Mouse (Mus musculus) forebrain, embryonic 14.5 days (tissue): ENCODE results near the gene Rora. TPM values are rescaled to one million over a fixed set of nuclear protein-coding genes. Genes with fewer than 3 reads are reported as not detected.
A peak's percentile ranks its signal among the peaks of the same experiment; 100 is the strongest.

Experiments
- ATAC-seq: fragments of 200-750 bp; cut with Nextera tagmentation; 2 replicates; pipeline ENCODE4 v1.8.0; 2017; ENCODE audit warnings: mild to moderate bottlenecking, moderate library complexity
- DNase-seq: peaks from one replicate; pipeline ENCODE4 v3.0.0-alpha.2; 2015; ENCODE audit warnings: low spot score
- H3K27ac ChIP-seq: fragments of 300-500 bp; sonication (generic); 2 replicates; pipeline ENCODE4 v1.5.1; 2014; ENCODE audit warnings: low read depth, mild to moderate bottlenecking, control low read depth, low read length, moderate library complexity
- H3K27me3 ChIP-seq: fragments of 300-500 bp; sonication (generic); replicated peaks from 2 replicates; pipeline ENCODE4 v1.6.1; 2014; ENCODE audit warnings: low read length, control low read depth, mixed read lengths; ENCODE audit not compliant: control insufficient read depth, insufficient read depth
- H3K36me3 ChIP-seq: fragments of 300-500 bp; sonication (generic); 2 replicates; pipeline ENCODE4 v1.6.1; 2014; ENCODE audit warnings: low read length, control low read depth; ENCODE audit not compliant: control insufficient read depth, insufficient read depth
- H3K4me1 ChIP-seq: fragments of 300-500 bp; sonication (generic); 2 replicates; pipeline ENCODE4 v1.6.1; 2014; ENCODE audit warnings: antibody characterized with exemption, low read length, control low read depth; ENCODE audit not compliant: control insufficient read depth, insufficient read depth
- H3K4me2 ChIP-seq: fragments of 300-500 bp; sonication (generic); 2 replicates; pipeline ENCODE4 v1.6.1; 2014; ENCODE audit warnings: mild to moderate bottlenecking, control low read depth, low read length
- H3K4me3 ChIP-seq: fragments of 300-500 bp; sonication (generic); 2 replicates; pipeline ENCODE4 v1.5.1; 2014; ENCODE audit warnings: low read depth, low read length, control low read depth
- H3K9ac ChIP-seq: fragments of 300-500 bp; sonication (generic); 2 replicates; pipeline ENCODE4 v1.6.1; 2014; ENCODE audit warnings: mild to moderate bottlenecking, low read length, control low read depth, moderate library complexity
- H3K9me3 ChIP-seq: fragments of 300-500 bp; sonication (generic); replicated peaks from 2 replicates; pipeline ENCODE4 v1.6.1; 2016; ENCODE audit warnings: low read length, control low read depth, mixed read lengths; ENCODE audit not compliant: control insufficient read depth
- WGBS: fragments of 180-500 bp; shearing (Covaris S2); extraction: QIAGEN DNeasy Blood & Tissue Kit; methylation state at CpG from one replicate; pipeline ENCODE4 v1.1.7; 2014; 5-methylcytosine and 5-hydroxymethylcytosine counted together
- polyA plus RNA-seq: library from polyadenylated mRNA; unstranded; fragments of >200 nt; fragmentation: Nextera tagmentation; extraction: Ambion mirVana; gene quantifications from 2 replicates; pipeline ENCODE4 v1.2.1, GENCODE M21; 2014

Gene Rora
- polyA plus RNA-seq, 1 experiment from 2014 or later, result 15.2 TPM

GRCm38 (mm10) chr9:69194638-69195605, 541.3 kb downstream of the Rora start:
- H3K9me3 ChIP-seq, result no peaks in the 10 kb centered on the region
- 88% methylated on average over 13 of the region's 13 CpGs for WGBS
- H3K27me3 ChIP-seq, result no peaks in the 10 kb centered on the region
- no peaks in the 10 kb centered on the region for H3K36me3 ChIP-seq
- H3K27ac ChIP-seq, result no peak overlapping the region
- peak; percentile 13 for DNase-seq
- ATAC-seq, result no peak
- H3K4me3 ChIP-seq, result no peak overlapping the region
- H3K9ac ChIP-seq, result no peak overlapping the region
- no peaks in the 10 kb centered on the region for H3K4me1 ChIP-seq
- H3K4me2 ChIP-seq, result no peak overlapping the region

GRCm38 (mm10) chr9:69213796-69214195, 560.2 kb downstream of the Rora start:
- no peaks in the 10 kb centered on the region for H3K9me3 ChIP-seq
- H3K27me3 ChIP-seq, result no peaks in the 10 kb centered on the region
- no peak overlapping the region for H3K9ac ChIP-seq
- H3K27ac ChIP-seq, result no peak overlapping the region
- 41% methylated on average over 5 of the region's 5 CpGs for WGBS
- H3K4me3 ChIP-seq, result no peak overlapping the region
- H3K4me2 ChIP-seq, result no peak overlapping the region
- no peak for ATAC-seq
- 0 out of 2 replicates have a peak, but pooled peaks cover 4% of the 10 kb centered on the region for H3K4me1 ChIP-seq
- DNase-seq, result peak; percentile 78
- no peaks in the 10 kb centered on the region for H3K36me3 ChIP-seq

DNA sequence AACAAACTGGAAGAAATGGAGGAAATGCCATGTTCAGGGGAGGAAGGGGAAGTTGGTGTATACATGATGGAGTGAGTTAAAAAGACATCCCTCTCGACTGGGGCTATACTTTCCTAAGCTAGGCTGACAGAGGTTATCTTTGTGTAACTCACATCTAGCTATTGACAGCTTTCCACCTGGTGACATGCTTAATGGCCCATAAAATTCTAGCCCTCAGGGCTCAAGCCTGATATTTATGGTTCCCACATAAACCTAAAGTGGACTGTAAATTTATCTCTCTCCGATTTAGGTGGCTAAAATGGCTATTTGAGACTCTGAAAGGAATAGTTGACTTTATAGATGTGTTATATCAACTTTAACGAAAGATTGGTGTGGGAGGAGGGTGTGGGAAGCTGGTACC, 571.3 kb downstream of the Rora start:
- Histone ChIP-seq H3K4me2 (no peak overlapping the region), H3K9me3 (no peaks in the 10 kb centered on the region), H3K27ac (no peak overlapping the region), H3K4me1 (no peaks in the 10 kb centered on the region), H3K4me3 (no peak overlapping the region), H3K27me3 (no peaks in the 10 kb centered on the region), H3K9ac (no peak overlapping the region), H3K36me3 (no peaks in the 10 kb centered on the region)
- ATAC-seq (no peak), DNase-seq (no peak)
- 76% methylated on average over 3 of the region's 3 CpGs for WGBS

DNA sequence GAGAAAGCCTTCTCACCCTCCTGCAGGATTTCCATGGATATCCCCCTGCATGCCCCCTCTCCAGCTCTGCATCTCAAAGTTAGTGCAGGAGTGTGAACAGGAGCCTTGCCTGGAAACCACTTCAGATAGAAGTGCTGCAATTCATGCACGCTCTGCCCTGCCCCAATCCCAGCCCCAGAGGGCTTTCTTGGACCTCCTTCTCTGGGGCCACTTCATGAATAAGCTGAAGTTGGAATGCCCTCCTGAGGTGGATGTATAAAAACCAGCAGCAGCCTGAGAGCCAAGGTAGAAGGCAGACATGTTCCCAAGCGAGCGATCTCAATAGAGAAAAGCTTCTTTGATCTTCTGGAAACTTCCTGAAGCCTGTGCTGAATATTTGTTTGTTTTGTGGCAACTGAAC, 572.8 kb downstream of the Rora start:
- H3K36me3 ChIP-seq, result no peaks in the 10 kb centered on the region
- DNase-seq, result no peak
- 34% methylated on average over 3 of the region's 3 CpGs for WGBS
- H3K27ac ChIP-seq, result no peak overlapping the region
- no peak overlapping the region for H3K4me3 ChIP-seq
- no peaks in the 10 kb centered on the region for H3K9me3 ChIP-seq
- H3K27me3 ChIP-seq, result no peaks in the 10 kb centered on the region
- ATAC-seq, result no peak
- H3K4me1 ChIP-seq, result no peaks in the 10 kb centered on the region
- H3K9ac ChIP-seq, result no peak overlapping the region
- no peak overlapping the region for H3K4me2 ChIP-seq

- no peaks in the 10 kb centered on the region for H3K4me1 ChIP-seq
- no peak overlapping the region for H3K4me2 ChIP-seq
- no peak overlapping the region for H3K4me3 ChIP-seq
- H3K9me3 ChIP-seq, result no peaks in the 10 kb centered on the region
- DNase-seq (no peak), ATAC-seq (no peak)
- no peak overlapping the region for H3K27ac ChIP-seq
- no peaks in the 10 kb centered on the region for H3K27me3 ChIP-seq
- 90% methylated on average over 6 of the region's 6 CpGs for WGBS
- no peak overlapping the region for H3K9ac ChIP-seq
- H3K36me3 ChIP-seq, result no peaks in the 10 kb centered on the region
Observed at GRCm38 (mm10) chr9:69227806-69228205, 574.2 kb downstream of the Rora start.

GRCm38 (mm10) chr9:69229935-69230334, 576.3 kb downstream of the Rora start:
- Histone ChIP-seq H3K9me3 (no peaks in the 10 kb centered on the region), H3K9ac (no peak overlapping the region), H3K36me3 (no peaks in the 10 kb centered on the region), H3K4me1 (peaks cover 7% of the 10 kb centered on the region; the same call in 1 of the 2 replicates), H3K27me3 (no peaks in the 10 kb centered on the region), H3K27ac (no peak overlapping the region), H3K4me3 (no peak overlapping the region), H3K4me2 (no peak overlapping the region)
- no peak for DNase-seq
- no peak for ATAC-seq
- WGBS, result 88% methylated on average over 7 of the region's 7 CpGs

DNA sequence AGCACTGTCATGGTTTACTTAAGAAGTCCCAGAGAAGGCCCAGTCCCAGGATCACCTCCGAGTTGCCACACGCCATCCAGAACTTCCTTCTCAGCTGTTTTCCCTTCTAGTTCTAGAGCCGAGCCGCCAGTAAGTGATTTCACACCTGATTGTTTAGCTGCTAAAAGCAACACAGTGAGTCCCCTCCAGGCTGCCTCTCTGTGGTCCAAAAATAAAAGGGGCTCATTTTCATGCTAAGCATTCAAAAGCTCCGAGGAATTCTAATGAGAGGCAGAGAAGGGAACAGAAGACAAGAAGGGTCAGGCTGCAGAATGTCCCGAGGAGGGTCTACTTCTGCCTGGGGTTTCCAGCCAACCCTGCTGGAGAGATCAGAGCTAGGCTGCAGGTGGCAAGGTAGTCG, 580.9 kb downstream of the Rora start:
- WGBS, result 1% methylated on average over 7 of the region's 7 CpGs
- peak; percentile 67 for DNase-seq
- H3K4me1 ChIP-seq, result peaks cover 7% of the 10 kb centered on the region; the same call in 1 of the 2 replicates

DNA sequence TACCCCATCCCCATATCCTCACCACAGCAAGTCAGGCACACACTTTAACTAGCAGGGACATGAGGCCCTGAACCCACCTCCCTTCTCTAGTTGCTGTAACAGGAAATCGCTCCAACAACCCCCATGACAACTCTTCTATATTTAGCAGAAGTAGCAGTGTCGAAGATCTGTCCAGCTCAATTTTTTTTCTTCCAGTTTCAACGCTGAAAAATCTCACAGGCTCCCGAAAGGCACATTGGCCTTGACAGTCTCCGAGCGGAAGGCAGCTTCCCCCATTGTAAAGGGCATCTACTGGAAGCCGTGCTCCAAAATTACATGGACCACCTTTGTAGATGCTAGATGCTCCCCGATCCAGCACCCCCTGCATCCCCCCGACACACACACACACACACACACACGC, 583.7 kb downstream of the Rora start:
- peaks cover 7% of the 10 kb centered on the region; the same call in 1 of the 2 replicates for H3K4me1 ChIP-seq
- no peak overlapping the region for H3K4me3 ChIP-seq
- no peaks in the 10 kb centered on the region for H3K36me3 ChIP-seq
- H3K27me3 ChIP-seq, result no peaks in the 10 kb centered on the region
- no peaks in the 10 kb centered on the region for H3K9me3 ChIP-seq
- WGBS, result 90% methylated on average over 10 of the region's 10 CpGs
- no peak for ATAC-seq
- H3K9ac ChIP-seq, result no peak overlapping the region
- no peak for DNase-seq
- H3K27ac ChIP-seq, result no peak overlapping the region
- no peak overlapping the region for H3K4me2 ChIP-seq

More for the DNA sequence above, 580.9 kb downstream of the Rora start:
- no peak overlapping the region for H3K9ac ChIP-seq
- H3K4me2 ChIP-seq, result no peak overlapping the region
- H3K4me3 ChIP-seq, result no peak overlapping the region
- ATAC-seq, result no peak
- no peaks in the 10 kb centered on the region for H3K36me3 ChIP-seq
- no peaks in the 10 kb centered on the region for H3K27me3 ChIP-seq
- H3K9me3 ChIP-seq, result no peaks in the 10 kb centered on the region
- no peak overlapping the region for H3K27ac ChIP-seq

DNA sequence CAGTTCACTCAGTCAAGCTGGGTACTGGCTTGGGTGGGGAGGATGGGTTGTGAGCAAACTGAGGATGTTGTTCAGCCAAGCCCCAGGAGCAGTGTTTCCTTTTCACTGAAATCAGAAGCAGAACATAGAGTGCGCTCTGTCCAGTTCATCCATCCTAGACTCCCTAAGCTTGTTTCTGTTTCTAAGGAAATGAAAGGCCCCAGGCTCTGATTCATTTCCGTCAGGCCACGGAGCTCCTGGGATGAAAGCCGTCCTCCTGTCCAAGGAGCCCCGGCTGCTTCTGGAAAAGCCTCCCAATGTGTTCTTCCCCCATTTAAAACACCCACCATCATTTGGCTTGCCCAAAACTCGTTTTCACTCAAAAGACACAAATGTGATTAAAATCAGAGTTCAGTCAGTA, 589.0 kb downstream of the Rora start:
- 54% methylated on average over 6 of the region's 6 CpGs for WGBS

More for the DNA sequence above, 589.0 kb downstream of the Rora start:
- H3K4me1 ChIP-seq, result no peaks in the 10 kb centered on the region
- H3K4me2 ChIP-seq, result no peak overlapping the region
- no peaks in the 10 kb centered on the region for H3K9me3 ChIP-seq
- no peak for DNase-seq
- H3K4me3 ChIP-seq, result no peak overlapping the region
- H3K27ac ChIP-seq, result no peak overlapping the region
- no peak overlapping the region for H3K9ac ChIP-seq
- ATAC-seq, result no peak
- no peaks in the 10 kb centered on the region for H3K27me3 ChIP-seq
- H3K36me3 ChIP-seq, result no peaks in the 10 kb centered on the region
